Mouse (Mus musculus) inflammation-experienced regulatory T-cells, adult 6 months (primary cell): ENCODE measurements around the gene Prr18. TPM values are rescaled to one million over a fixed set of nuclear protein-coding genes. Genes with fewer than 3 reads are reported as not detected.
"Not testable (repeated sequence)": the region's sequence is repeated elsewhere in the genome, so short reads cannot be mapped to it uniquely, and the experiment has no call there.

ENCODE experiments used
- ATAC-seq: one replicate; pipeline ENCODE4 v1.8.0; 2017
- polyA plus RNA-seq, 3 experiments: library from polyadenylated mRNA; unstranded; fragments of 100-300 nt; shearing (Covaris generic); gene quantifications; one replicate each; pipeline ENCODE4 v1.2.1; 2017

The Prr18 gene
- polyA plus RNA-seq, result under 1 TPM in 1 of 3 experiments, not detected in 2; 0.25 TPM

DNA sequence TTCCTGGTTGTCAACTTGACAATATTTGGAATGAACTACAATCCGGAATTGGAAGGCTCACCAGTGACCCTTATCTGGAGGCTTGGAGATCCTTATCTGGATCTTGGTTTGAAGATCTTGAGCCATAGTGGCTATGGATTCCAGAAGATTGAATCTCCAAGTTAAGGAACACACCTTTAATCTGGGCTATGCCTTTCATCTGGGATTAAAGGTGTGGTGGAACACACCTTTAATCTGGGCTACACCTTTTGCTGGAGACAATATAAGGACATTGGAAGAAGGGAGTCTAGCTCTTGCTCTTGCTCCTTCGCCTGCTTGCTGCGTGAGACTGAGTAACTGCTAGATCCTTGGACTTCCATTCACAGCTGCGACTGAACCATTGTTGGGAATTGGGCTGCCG lies at the start of gene Prr18:
Prr18 (plus strand) TSS at position 301 of the 400 bp plus-strand sequence.
- not testable (repeated sequence) for ATAC-seq

DNA sequence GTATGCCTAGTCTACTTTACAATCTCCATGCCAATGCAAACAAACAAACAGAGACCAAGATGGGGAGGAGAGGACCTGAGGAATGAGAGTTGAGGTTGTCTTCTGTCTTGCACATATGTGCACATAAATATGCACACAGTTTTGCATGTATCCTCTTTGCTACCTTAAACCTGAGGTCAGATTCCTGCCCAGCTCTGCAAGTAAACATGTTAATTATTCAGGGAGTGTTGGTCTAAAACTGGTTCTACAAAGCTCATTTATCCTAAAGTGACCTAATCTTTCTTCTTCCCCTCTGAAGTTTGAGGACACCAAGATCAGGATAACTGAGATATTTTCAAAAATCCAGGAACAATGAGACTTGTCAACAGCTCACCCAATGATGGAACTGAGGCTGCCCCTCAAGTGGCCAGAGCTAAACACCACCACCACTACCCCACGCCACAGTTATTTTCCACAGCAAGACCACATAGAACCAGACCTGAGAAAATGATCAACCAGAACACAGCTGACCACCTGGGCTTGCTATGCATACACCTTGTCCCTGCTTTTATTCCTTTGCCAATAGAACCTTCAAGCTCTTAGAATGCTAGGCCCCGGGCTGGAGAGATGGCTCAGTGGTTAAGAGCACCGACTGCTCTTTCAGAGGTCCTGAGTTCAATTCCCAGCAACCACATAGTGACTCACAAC lies 47.1 kb upstream of the Prr18 start:
- no peak for ATAC-seq

DNA sequence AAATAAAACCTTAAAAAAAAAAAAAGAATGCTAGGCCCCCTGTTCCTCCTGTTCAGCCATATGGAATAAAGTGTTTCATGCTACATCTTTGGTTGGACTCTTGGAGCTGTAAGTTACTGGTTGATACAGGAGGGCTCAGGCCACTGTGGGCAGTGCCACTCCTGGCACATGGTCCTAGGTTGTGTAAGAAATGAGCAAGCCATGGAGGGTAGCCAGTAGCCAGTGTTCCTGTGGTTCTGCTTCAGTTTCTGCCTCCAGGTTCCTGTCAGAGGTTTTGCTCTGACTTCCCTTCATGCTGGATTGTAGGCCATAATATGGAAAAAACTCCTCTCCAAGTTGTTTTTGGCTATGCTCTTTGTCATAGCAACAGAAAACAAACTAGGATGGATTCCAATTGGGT lies 46.5 kb upstream of the Prr18 start:
- ATAC-seq, result no peak

DNA sequence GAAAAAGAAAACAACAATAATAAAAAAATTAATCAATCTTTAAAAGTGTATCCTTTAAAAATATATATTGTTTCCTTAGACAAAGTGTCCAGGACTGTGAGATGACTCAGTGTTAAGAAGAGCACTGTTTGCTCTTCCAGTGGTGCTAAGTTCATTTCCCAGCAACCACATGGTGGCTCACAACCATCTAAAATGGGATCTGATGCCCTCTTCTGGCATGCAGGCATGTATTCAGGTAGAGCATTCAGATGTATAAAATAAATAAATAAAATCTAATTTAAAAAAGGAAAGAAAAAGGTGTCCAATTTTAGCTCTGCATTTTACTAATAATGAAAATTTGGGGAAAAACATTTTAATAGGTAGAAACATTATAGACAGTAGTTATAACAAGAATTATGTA lies 41.4 kb upstream of the Prr18 start:
- no peak for ATAC-seq

DNA sequence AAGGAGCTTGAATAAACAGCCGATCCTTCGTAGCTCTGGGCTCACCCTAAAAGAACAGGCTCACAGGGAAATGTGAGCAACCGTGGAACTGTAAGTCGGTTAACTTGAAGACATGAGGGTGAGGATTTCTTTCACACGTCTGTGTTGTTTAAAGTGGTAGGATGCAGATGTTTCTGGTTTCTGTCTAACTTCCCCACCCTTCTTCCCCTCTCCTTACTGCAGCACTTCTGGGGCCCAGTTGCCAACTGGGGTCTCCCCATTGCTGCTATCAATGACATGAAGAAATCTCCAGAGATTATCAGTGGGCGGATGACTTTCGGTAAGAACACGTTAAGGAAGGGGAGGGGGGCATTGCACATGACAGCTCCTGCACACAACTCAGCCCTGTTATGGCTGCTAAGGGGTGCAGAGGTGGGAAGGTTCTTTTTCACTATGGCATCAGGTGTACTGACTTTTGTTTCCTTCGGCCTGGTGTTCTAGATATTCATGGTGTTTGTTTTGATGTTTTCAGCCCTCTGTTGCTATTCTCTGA lies 40.9 kb upstream of the Prr18 start:
- ATAC-seq, result no peak

DNA sequence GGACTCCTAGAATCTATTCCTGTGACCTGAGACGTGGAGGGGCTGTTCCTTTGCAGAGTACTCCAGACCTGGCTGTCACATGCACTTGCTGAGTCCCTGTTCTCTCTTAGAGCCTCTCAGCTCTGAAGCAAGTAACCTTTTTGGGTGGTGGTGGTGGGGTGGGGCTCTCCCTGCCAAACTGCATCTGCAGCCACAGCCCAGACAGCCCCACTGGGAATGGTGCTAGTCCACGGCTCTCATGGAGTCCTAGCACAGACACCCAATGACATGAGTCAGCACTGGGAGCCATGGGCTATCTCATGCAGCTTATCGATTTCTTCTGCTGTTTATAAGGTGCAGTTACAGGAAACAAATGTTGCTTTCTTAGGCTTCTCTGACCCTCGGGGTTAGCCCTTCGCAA lies 39.5 kb upstream of the Prr18 start:
- no peak for ATAC-seq

DNA sequence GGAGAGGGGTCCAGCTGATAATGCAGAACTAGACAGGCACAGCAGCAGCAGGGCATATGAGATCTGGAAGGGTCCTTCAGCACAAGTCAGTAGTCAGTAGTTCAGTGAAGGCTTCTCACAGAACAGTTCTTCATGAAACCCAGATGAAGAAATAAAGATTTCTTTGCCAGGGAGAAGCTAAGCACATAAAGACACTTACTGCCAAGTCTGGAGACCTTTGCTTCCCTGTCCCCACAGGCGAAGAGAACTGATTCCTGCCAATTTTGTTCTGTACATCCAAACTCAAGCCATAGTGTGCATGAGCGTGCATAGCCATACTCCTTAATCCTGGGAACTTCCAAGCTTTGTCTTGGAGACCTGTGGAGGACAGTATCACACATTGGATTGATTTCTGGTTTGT lies 39.0 kb upstream of the Prr18 start:
- ATAC-seq, result no peak

DNA sequence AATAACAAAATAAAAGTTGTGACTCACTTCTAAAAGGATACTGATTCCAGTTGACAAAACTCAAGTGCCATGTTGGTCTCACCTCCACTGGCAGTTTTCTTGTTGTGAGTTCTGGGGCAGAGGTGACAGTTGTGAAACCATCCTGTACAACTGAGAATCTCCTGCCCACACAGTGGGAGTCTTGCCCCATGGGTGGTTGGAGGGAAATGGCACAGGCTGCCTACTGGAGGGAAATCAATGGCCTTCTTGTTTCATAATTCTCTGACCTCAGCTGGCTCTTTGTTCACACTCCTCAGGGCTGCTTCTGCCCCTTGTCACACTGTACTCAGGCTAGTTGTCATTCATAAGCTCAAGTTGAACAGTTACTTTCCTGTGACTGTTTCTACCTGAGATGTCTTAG lies 37.7 kb upstream of the Prr18 start:
- ATAC-seq, result no peak

DNA sequence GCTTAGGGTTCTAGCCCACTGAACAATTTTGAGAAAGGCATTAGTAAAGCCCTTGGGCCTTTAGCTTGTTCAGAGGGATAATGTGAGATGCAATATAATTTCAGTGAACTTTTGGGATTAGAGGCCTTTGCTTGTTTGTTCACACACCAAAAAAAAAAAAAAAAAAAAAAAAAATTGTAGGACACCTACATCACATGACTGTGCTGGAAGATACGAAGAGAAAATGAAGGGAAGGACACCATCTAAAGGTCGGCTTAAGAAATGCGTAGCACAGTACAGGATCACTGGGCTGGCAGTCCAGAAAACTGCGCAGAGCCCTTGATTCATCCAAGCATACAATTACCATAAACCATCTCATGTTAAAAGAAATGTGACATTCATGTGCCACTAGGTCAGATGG lies 35.7 kb upstream of the Prr18 start:
- ATAC-seq, result no peak

DNA sequence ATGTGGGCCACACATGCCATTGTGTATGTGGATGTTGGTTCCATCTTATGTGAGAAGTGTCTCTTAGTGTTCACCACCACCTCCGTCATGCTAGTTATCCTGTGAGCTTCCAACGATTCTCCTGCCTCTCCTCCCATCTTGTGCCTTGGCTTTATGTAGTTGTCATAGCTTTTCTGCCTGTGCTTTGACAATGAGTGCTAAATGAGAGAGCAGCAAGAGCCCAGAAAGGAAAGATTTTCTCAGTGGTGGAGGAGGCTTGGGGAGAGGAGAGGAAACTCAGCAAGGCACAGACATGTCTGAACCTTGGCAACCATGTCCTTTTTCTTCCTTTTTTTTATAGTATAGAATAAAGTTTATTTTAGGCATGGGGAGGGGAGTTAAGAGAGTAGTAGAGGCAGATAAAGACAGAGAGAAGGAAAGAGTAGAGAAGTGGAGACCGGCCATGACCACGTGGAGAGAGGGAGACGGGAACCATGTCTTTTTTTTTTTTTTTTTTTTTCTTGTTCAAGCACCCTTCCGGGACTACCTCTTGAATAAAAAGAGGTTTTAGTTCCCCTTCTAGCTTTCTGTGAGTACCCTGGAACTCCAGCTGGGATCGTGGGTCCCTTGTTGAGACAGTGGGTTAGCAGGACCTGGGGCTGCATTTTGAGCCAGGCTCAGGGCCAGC lies 34.4 kb upstream of the Prr18 start:
- ATAC-seq, result no peak

DNA sequence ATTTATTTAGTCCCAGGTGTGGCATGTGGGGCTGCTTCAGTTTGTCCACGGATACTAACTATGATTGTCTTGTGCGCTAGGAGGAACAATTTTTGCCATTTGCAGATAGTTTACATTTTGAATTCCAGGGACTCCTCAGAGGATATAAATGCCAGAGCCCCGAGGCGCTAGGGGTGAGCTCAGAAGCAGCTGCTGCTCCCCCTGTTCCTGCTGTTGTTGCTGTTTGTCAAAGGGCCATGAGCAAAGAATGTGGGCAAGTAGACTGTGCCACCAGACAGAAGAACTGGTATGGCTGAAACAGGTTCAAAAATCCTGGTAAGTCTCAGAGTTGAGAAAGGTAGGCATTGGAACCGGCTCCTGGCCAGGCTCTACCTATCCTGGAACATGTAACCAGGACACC lies 33.6 kb upstream of the Prr18 start:
- ATAC-seq, result no peak

DNA sequence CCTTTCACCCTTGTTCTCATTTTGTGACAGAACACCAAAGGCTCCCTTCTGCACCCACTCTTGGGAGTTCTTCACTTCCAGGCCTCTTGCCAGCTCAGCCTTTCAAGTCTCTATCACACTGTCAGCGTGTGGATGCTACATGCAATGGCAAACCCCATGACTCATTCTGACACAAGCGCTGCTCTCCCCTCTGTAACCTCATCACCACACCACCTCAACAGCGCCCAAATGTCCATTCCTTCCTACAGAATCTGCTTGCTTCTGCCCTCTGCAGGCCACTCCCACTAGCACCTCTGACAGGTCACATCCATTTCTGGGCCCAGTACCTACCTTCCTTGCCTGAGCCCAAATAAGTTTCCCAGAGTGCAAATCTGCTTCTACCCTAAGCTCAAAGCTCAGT lies 31.5 kb upstream of the Prr18 start:
- ATAC-seq, result peak; percentile 47

DNA sequence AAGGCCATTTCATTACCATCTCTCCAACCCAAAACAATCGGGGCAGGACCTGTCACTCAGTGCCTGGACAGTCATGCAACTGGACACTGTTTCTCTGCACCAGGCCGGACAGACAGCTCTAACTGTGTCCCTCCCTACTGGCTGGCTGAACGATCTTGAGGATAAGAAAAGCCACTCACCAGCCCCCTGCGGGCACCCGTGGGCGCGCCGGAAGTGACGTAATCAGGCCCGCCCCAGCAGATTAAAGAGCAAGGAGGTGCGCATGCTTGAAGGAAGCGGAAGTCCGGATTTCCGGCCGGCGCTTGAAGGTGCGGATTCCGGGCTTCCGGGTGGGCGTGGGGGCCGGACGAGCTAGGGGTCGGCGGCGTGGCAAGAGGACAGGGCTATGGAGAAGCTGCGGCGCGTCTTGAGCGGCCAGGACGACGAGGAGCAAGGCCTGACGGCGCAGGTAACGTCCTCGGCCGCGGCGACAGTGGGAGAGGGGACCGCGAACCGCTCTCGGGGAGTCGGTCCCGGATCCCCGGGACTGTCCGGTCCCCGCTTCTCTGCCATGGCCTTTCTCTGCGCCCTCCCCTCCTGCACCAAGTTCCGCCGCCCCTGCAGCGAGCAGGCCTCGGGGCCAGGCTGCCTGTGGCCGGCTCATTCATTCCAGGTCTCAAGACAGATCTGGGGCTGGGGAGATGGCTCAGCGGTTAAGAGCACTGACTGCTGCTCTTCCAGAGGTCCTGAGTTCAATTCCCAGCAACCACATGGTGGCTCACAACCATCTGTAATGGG lies 26.2 kb upstream of the Prr18 start, which contains the start of gene Sft2d1:
Sft2d1 (plus strand) TSS at position 265 of the 777 bp plus-strand sequence.
- ATAC-seq, result peak; percentile 96

DNA sequence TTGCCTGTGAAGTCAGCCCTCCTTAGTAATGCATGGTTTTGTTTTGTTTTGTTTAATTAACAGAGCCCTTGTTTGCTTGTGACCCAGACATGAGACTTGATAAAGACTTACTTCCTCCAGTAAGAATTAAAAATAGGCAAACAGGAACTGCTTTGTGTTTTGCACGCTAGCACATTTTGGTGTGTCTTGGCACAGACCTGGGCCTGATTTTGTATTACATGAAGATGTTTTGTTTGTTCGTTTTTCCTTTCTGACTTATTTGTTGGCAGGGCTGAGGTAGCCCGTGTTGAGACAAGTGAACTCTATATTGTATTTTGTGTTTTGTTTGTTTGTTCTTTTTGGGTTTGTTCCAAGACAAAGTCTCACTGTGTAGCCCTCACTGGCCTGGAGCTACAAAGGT lies 25.5 kb upstream of the Prr18 start:
- no peak for ATAC-seq

DNA sequence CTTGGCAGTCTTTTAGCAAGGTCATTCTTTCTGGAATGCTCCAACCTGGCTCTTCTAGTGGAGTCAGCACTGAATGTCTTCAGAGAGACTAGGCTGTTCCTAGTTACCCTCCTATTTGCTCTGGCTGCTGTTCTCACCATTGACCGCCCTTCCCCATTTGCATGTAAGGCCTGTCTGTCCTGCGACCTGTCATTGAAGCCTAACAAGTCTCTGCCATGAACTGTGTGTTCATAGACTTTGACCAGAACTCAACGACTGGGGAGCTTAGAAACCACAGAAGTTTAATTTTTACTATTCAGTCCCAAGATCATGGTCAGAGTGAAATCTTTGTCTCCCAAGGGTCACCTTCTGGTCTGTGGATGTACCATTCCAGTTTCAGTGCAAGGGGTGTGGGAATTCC lies 23.3 kb upstream of the Prr18 start:
- ATAC-seq, result no peak

DNA sequence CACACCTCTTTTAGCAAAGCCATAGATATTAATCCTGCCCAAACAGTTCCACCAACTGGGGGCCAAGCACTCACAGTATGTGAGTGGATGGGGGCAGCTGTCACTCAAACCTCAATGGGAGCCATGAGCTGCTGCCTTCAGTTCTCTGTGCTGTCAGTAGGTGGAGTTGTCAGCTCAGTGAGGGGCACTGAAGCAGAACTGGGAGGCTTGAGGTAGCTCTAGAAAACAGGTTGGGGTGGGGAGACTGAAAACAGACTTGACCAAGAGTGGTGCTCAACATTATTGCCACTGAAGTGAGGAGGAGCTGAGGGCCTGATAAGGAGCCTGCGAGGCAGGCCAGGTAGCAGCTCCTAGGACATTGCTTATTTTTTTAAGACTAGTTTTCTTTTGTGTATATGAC lies 21.0 kb upstream of the Prr18 start:
- no peak for ATAC-seq

DNA sequence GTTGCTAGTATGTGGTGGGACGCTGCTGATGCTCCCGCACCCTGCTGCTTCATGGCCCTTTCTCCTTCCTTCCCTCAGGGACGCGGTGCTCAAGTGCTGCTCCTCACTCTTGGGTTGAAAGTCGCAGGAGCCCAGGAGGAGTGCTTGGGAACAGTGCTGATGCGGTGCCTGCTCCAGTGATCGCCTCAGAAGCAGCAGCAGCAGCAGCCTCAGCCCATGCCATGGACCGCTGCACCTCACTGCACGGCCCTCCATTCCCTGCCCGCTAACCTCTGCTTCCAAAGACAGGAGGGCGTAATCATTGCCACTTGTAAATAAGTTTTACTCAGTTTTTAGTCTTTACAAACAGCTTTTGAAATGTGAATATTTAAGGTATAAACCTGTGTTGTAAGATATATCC lies 10.4 kb upstream of the Prr18 start:
- ATAC-seq, result not testable (repeated sequence)

DNA sequence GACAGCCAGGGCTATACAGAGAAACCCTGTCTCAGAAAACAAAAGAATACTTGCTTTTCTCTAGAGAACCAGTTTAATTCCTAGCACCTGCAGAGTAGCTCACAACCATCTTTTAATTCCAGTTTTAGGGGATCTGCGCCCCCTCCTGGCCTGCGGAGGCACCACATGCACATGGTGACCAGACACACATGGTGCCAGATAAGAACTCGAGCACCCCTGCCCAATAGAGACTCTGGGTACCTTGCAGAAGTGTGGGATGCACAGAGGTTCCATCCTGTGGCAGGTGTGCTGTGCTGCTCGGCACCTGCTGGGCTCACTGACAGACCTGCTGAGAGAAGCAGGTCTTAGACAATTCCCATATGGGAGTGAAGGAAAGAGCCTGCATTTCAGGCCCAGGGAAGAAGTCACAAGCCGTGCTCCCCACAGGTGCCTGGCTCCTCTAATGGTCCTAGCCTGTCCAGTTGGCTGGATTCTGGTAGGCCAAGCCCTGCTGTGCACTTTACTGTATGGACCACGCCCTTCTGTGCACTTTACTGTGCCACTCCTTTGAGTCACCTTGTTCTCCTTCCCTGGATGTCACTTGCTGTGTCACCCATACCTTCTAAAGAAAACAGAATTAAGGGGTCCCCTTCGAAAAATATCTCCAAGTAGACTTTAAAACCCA lies 8.6 kb upstream of the Prr18 start:
- ATAC-seq, result no peak

DNA sequence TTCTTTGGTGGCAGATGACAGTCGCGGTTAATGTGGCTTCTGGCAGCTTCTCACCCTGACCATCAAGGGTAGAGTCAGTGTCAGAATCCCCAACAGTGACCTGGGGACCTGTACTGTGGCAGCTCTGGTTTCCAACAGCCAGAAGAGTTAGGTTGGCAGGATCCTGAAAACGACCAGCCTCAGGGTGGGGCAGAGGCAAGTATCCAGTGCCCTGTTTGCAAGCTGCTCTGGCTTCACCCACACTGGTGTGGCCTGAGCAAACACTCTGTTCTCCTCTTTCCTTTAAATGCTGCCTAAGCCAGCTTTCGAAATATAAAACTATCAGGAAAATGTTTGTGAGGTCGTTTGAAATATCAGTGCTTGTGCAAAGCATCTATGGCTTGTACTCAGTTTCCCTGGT lies 6.7 kb upstream of the Prr18 start:
- no peak for ATAC-seq

DNA sequence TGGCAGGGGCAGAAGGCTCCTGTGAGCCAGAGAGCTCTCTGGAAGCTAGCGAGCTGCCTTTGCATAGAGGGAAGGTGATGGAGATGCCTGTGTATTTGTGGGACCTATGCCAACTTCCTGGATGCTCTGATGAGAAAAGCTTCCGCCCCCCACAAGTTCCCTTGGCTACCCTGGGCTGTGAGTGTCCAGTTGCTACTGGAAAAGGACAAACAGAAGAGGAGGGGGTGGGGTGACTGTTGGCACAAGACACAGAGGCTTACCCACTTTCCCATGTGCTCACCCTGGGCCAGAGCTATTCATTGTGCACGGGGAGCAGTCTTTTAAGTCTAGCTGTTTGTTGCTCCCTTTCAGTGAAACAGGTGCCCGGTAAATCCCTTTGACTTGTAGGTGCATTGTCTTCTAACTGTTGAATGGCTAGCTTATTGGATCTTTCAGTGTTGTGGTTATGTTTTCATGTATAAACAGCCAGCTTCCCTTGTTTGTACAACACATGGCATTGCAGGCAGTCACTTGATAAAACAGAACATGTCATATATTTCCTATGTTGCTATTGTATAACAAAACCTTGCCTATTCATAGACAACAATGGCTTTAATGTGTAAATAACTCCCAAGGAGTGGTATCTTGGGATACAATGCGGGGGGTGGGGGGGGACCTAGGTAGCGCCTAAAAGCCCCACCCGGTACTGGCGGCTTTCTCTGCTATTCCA lies 2.6 kb downstream of the Prr18 start:
- ATAC-seq, result no peak

DNA sequence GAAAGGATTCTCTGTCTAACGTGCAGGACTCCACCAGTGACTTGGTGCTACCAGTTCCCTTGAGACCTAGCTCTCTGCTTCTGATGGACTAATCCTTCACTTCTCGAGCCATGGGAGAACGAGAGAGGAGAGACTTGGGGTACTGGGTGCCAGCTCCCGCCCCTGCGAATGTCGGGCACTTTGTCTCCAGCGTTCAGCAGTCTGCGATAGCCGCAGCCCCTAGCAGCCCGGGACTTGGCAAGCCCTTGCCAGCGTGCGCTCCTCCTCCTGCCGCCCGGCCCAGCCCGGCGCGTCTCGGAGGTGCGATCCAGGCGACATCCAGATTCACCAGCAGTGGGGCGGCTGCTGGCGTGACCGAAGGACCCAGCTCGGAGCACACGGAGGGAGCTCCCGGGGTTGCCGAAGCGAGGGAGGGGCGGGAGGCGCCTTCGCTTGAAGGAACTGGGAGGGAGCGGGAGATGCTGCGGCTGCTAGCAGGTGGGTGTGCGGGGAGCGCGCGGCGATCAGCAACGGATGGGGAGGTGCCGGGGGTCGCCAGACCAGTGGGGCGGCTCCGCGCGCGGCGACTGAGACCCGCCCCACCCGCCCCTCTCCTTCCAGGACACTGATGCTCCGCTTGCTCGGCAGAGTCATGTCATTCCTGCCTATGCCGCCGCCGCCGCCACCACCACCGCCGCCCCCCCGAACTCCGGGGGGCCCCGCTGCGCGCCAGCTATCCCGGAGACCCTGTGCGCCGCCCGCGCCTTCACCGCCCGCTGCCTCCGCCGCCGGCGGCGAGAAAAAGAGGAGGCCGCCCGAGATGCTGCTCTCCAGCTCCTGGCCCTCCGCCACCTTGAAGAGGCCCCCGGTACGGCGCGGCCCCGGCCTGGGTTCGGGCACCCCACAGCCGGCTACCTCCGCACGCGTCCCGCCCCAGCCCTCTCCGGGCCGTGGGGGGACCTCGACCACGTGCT lies 3.4 kb downstream of the Prr18 start:
- peak; percentile 4 for ATAC-seq
